Mouse (Mus musculus): ENCODE measurements around the gene Tenm4. TPM values are rescaled to one million over a fixed set of nuclear protein-coding genes. Genes with fewer than 3 reads are reported as not detected.

The Tenm4 gene
- polyA plus RNA-seq, 1 experiment from 2014 or later, result 7.3 TPM

- no peaks in the 10 kb centered on the region for H3K36me3 ChIP-seq (ENCODE audit: control insufficient read depth, insufficient read depth, low read length)
- no peaks in the 10 kb centered on the region; the same call in 1 of the 2 replicates for H3K27me3 ChIP-seq (replicated peaks; ENCODE audit: control insufficient read depth, insufficient read depth, low read length)
- H3K4me3 ChIP-seq (ENCODE audit: low read depth, low read length), result no peak overlapping the region
- DNase-seq (ENCODE audit: low spot score) (no peak), ATAC-seq (replicated peaks; ENCODE audit: low FRiP score) (no peak)
- H3K4me1 ChIP-seq (replicated peaks; ENCODE audit: control insufficient read depth, insufficient read depth, low read length), result no peaks in the 10 kb centered on the region
- no peak overlapping the region for H3K27ac ChIP-seq (ENCODE audit: low read depth, low read length)
- no peaks in the 10 kb centered on the region for H3K9me3 ChIP-seq (ENCODE audit: control insufficient read depth, low read length)
- H3K9ac ChIP-seq (ENCODE audit: low read depth, low read length), result no peak overlapping the region
- 81% methylated on average over 3 of the region's 3 CpGs for WGBS
- no peak overlapping the region for H3K4me2 ChIP-seq
These were observed 397.0 kb downstream of the Tenm4 start for GRCm38 (mm10) chr7:96568034-96568433.

GRCm38 (mm10) chr7:96570965-96571364 is 399.9 kb downstream of the Tenm4 start:
- DNase-seq (ENCODE audit: low spot score) (no peak), ATAC-seq (replicated peaks; ENCODE audit: low FRiP score) (no peak)

GRCm38 (mm10) chr7:96572995-96573394 is 401.9 kb downstream of the Tenm4 start:
- WGBS, result 88% methylated on average over 7 of the region's 7 CpGs

More at GRCm38 (mm10) chr7:96570965-96571364, 399.9 kb downstream of the Tenm4 start:
- Histone ChIP-seq H3K27me3 (replicated peaks; ENCODE audit: control insufficient read depth, insufficient read depth, low read length) (no peaks in the 10 kb centered on the region; the same call in 1 of the 2 replicates), H3K27ac (ENCODE audit: low read depth, low read length) (no peak overlapping the region), H3K4me3 (ENCODE audit: low read depth, low read length) (no peak overlapping the region), H3K9ac (ENCODE audit: low read depth, low read length) (no peak overlapping the region), H3K36me3 (ENCODE audit: control insufficient read depth, insufficient read depth, low read length) (no peaks in the 10 kb centered on the region), H3K4me1 (replicated peaks; ENCODE audit: control insufficient read depth, insufficient read depth, low read length) (no peaks in the 10 kb centered on the region), H3K9me3 (ENCODE audit: control insufficient read depth, low read length) (no peaks in the 10 kb centered on the region), H3K4me2 (no peak overlapping the region)

GRCm38 (mm10) chr7:96575202-96575650 is 404.2 kb downstream of the Tenm4 start:
- Histone ChIP-seq H3K4me3 (ENCODE audit: low read depth, low read length) (no peak overlapping the region), H3K4me2 (no peak overlapping the region), H3K9me3 (ENCODE audit: control insufficient read depth, low read length) (no peaks in the 10 kb centered on the region), H3K36me3 (ENCODE audit: control insufficient read depth, insufficient read depth, low read length) (no peaks in the 10 kb centered on the region), H3K27ac (ENCODE audit: low read depth, low read length) (no peak overlapping the region), H3K27me3 (replicated peaks; ENCODE audit: control insufficient read depth, insufficient read depth, low read length) (no peaks in the 10 kb centered on the region), H3K4me1 (replicated peaks; ENCODE audit: control insufficient read depth, insufficient read depth, low read length) (no peaks in the 10 kb centered on the region), H3K9ac (ENCODE audit: low read depth, low read length) (no peak overlapping the region)
- DNase-seq (ENCODE audit: low spot score) (no peak), ATAC-seq (replicated peaks; ENCODE audit: low FRiP score) (no peak)
- WGBS, result 67% methylated on average over 7 of the region's 7 CpGs

More at GRCm38 (mm10) chr7:96572995-96573394, 401.9 kb downstream of the Tenm4 start:
- H3K27me3 ChIP-seq (replicated peaks; ENCODE audit: control insufficient read depth, insufficient read depth, low read length), result no peaks in the 10 kb centered on the region; the same call in 1 of the 2 replicates
- ATAC-seq (replicated peaks; ENCODE audit: low FRiP score) (no peak), DNase-seq (ENCODE audit: low spot score) (no peak)
- no peak overlapping the region for H3K27ac ChIP-seq (ENCODE audit: low read depth, low read length)
- no peaks in the 10 kb centered on the region for H3K4me1 ChIP-seq (replicated peaks; ENCODE audit: control insufficient read depth, insufficient read depth, low read length)
- no peaks in the 10 kb centered on the region for H3K9me3 ChIP-seq (ENCODE audit: control insufficient read depth, low read length)
- no peaks in the 10 kb centered on the region for H3K36me3 ChIP-seq (ENCODE audit: control insufficient read depth, insufficient read depth, low read length)
- H3K4me2 ChIP-seq, result no peak overlapping the region
- no peak overlapping the region for H3K4me3 ChIP-seq (ENCODE audit: low read depth, low read length)
- H3K9ac ChIP-seq (ENCODE audit: low read depth, low read length), result no peak overlapping the region

DNA sequence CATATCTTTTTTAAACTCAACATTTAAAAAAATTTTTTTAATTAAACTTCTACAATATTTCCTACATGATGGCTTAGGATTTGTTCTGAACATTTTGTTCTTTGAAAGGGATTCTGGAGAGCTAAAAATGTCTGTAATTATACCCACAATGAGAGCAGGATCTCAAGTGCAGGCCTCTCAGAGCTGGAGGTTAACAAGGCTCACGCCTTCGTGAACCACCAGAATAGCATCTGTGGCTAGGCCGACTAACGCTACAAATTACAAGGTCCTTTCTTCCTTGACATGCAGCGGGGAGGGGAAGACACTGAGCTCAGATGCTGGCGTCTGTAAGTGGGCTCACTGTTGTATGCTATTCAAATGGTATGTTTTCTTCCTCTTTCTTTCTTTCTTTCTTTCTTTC is 411.7 kb downstream of the Tenm4 start:
- 62% methylated on average over 6 of the region's 6 CpGs for WGBS
- H3K4me1 ChIP-seq (replicated peaks; ENCODE audit: control insufficient read depth, insufficient read depth, low read length), result no peaks in the 10 kb centered on the region
- ATAC-seq (replicated peaks; ENCODE audit: low FRiP score) (no peak), DNase-seq (ENCODE audit: low spot score) (no peak)
- H3K9me3 ChIP-seq (ENCODE audit: control insufficient read depth, low read length), result no peaks in the 10 kb centered on the region
- H3K4me3 ChIP-seq (ENCODE audit: low read depth, low read length), result no peak overlapping the region
- no peak overlapping the region for H3K27ac ChIP-seq (ENCODE audit: low read depth, low read length)
- no peak overlapping the region for H3K4me2 ChIP-seq
- no peak overlapping the region for H3K9ac ChIP-seq (ENCODE audit: low read depth, low read length)
- H3K27me3 ChIP-seq (replicated peaks; ENCODE audit: control insufficient read depth, insufficient read depth, low read length), result peaks cover 2% of the 10 kb centered on the region; the same call in 1 of the 2 replicates
- no peaks in the 10 kb centered on the region for H3K36me3 ChIP-seq (ENCODE audit: control insufficient read depth, insufficient read depth, low read length)

- Histone ChIP-seq H3K9ac (ENCODE audit: low read depth, low read length) (no peak overlapping the region), H3K27me3 (replicated peaks; ENCODE audit: control insufficient read depth, insufficient read depth, low read length) (peaks cover 2% of the 10 kb centered on the region; the same call in 1 of the 2 replicates), H3K36me3 (ENCODE audit: control insufficient read depth, insufficient read depth, low read length) (no peaks in the 10 kb centered on the region), H3K27ac (ENCODE audit: low read depth, low read length) (no peak overlapping the region), H3K4me3 (ENCODE audit: low read depth, low read length) (no peak overlapping the region), H3K9me3 (ENCODE audit: control insufficient read depth, low read length) (no peaks in the 10 kb centered on the region), H3K4me2 (no peak overlapping the region), H3K4me1 (replicated peaks; ENCODE audit: control insufficient read depth, insufficient read depth, low read length) (no peaks in the 10 kb centered on the region)
- ATAC-seq (replicated peaks; ENCODE audit: low FRiP score) (no peak), DNase-seq (ENCODE audit: low spot score) (no peak)
These were observed 416.4 kb downstream of the Tenm4 start for GRCm38 (mm10) chr7:96587403-96587802.

DNA sequence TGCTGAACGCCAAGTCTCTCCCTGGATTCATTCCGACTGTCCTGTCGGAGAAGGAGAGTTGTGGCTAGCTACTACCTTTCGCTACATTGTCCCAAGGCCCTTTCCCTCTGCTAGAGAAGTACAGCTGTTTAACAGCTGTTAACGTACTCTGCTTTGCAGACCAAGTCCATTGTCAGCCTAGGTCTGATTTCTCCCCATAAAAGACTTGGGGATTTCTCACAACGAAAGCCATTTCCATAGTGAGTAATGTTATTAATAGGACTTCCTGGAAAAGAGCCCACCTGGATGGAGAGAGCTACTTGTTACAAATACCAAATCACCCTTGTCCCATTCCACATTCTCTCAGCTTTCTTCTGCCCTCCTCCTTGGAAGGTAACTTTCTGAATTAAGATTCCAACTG is 417.5 kb downstream of the Tenm4 start:
- H3K27ac ChIP-seq (ENCODE audit: low read depth, low read length), result no peak overlapping the region
- no peaks in the 10 kb centered on the region for H3K9me3 ChIP-seq (ENCODE audit: control insufficient read depth, low read length)
- WGBS, result 84% methylated on average over 6 of the region's 6 CpGs
- peaks cover 2% of the 10 kb centered on the region; the same call in 1 of the 2 replicates for H3K27me3 ChIP-seq (replicated peaks; ENCODE audit: control insufficient read depth, insufficient read depth, low read length)
- no peaks in the 10 kb centered on the region for H3K36me3 ChIP-seq (ENCODE audit: control insufficient read depth, insufficient read depth, low read length)
- no peak for DNase-seq (ENCODE audit: low spot score)
- H3K4me2 ChIP-seq, result no peak overlapping the region
- no peak overlapping the region for H3K4me3 ChIP-seq (ENCODE audit: low read depth, low read length)
- no peak overlapping the region for H3K9ac ChIP-seq (ENCODE audit: low read depth, low read length)
- no peaks in the 10 kb centered on the region for H3K4me1 ChIP-seq (replicated peaks; ENCODE audit: control insufficient read depth, insufficient read depth, low read length)
- ATAC-seq (replicated peaks; ENCODE audit: low FRiP score), result no peak

GRCm38 (mm10) chr7:96595535-96596295 is 424.7 kb downstream of the Tenm4 start:
- ATAC-seq (replicated peaks; ENCODE audit: low FRiP score) (no peak), DNase-seq (ENCODE audit: low spot score) (no peak)
- H3K27ac ChIP-seq (ENCODE audit: low read depth, low read length), result no peak overlapping the region
- H3K4me1 ChIP-seq (replicated peaks; ENCODE audit: control insufficient read depth, insufficient read depth, low read length), result no peaks in the 10 kb centered on the region
- H3K36me3 ChIP-seq (ENCODE audit: control insufficient read depth, insufficient read depth, low read length), result no peaks in the 10 kb centered on the region
- no peak overlapping the region for H3K4me2 ChIP-seq
- 79% methylated on average over 9 of the region's 9 CpGs for WGBS
- no peak overlapping the region for H3K4me3 ChIP-seq (ENCODE audit: low read depth, low read length)
- H3K9ac ChIP-seq (ENCODE audit: low read depth, low read length), result no peak overlapping the region
- H3K27me3 ChIP-seq (replicated peaks; ENCODE audit: control insufficient read depth, insufficient read depth, low read length), result no peaks in the 10 kb centered on the region; the same call in 1 of the 2 replicates
- no peaks in the 10 kb centered on the region for H3K9me3 ChIP-seq (ENCODE audit: control insufficient read depth, low read length)

All from liver, embryonic 11.5 days (tissue).